Mouse (Mus musculus) retina, embryonic 14.5 days (tissue): ENCODE results near the gene Chrng.

Experiments used
- DNase-seq: peaks from one replicate; pipeline ENCODE4 v3.0.0-alpha.2; 2015; ENCODE audit warnings: low spot score

Gene Chrng

DNA sequence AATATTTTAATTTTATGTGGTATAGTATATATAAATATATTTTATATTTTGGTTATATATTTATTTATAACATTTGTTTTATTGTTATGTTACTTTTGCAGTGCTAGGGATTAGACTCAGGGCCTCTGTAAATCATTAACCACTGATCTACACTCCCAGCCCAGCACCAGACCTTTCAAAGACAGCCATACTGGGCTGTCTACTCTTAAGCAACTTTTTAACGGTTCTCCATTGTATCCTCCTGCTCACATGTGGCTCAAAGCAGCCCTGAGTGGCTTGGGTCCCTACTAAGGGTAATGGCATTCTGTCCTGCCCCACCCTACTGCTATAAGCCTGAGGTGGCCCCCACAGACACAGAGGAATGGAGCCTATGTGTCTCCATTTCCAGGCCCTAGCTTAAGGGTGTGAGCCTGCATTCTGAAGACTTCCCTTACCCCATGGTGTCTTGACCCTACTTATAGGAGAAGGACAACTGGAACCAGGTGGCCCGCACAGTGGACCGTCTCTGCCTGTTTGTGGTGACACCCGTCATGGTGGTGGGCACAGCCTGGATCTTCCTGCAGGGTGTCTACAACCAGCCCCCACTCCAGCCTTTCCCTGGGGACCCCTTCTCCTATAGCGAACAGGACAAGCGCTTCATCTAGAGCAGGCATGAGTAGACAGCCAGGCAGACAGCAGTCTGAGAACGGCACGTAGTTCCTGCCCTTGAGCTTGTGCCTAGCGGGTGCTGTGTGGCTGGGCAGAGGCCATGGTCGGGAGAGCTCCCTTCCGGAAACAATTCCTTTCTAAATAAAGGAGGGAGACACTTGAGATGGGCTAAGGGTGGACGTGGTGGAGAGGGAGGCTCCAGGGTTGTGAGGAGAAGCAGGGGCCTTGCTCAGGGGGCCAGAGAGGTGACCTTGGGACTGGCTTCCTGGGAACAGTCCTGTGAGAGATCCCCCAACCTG lies 6.1 kb upstream of the Chrng start:
- no peak for DNase-seq

DNA sequence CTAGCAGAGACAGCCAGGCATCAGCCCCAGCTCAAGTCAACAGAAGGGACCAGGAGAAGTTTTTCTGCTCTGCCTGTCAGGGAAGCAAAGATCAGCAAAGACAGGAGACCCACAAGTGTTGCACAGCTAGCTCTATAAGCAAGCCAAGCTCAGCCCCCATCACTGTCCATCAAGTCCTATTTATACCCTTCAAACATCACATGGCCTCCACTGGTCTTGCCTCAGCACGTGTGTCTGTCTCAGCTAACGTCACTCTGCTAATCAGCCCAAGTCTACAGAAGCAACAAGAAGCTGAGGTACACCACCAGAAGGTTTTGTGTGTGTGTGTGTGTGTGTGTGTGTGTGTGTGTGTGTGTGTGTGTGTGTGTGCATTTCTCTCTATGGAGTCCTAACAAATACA lies 3.6 kb upstream of the Chrng start:
- DNase-seq, result no peak

DNA sequence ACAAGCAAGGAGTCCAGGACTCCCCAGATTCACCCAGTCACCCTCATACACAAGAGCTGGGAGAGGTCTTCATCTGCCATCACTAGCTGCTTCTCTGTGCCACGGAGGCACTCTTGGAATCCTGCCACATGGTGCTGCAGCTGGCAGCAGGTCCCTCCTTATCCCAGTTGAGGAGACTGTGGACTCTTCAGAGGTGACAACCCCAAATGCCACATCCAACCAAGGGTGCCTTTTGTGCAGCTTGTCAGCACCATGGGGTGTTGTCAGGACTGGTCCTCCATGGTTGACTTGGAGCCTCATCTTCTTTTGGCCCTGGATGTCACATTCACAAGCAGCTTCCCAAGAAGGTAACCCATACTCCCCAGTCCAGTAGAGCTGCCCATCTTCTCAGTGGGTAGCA lies 2.6 kb upstream of the Chrng start:
- no peak for DNase-seq

DNA sequence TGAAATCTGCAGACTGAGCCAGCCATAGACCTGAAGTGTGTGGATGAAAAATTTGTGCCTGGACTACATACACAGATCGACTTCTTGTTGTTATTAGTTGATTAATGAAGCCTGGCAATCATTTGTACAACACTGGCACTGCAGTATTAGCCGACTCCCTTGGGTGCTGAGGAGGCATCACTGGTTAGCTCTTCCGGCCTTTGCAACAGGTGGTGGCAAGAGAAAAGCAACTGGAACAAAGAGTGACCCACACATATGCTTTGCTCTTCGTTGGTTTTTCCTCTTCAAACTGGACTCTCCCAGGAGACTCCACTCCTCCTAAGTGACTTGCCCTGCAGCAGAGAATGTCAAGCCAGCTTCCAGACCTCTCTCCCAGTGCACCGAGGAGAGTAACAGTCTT lies 678 bp upstream of the Chrng start:
- DNase-seq, result no peak

DNA sequence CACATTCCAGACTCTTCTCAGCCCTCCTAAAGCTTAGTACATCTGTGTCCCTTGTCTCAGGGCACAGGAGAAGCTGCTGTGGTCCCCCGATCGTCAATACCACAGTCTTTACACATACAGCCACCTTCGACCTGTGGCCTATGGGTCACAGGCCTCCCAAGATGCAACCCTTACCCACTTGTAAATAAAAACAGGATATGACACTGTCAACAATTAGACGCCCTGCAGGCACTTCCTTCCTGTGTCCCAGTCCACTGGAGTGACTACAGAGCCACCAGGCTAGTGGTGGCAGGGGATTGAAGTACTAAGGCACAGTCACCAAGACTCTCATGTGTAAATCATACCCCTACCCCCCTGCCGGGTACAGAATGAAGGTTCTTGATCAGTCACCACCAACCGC lies 581 bp downstream of the Chrng start:
- DNase-seq, result no peak

DNA sequence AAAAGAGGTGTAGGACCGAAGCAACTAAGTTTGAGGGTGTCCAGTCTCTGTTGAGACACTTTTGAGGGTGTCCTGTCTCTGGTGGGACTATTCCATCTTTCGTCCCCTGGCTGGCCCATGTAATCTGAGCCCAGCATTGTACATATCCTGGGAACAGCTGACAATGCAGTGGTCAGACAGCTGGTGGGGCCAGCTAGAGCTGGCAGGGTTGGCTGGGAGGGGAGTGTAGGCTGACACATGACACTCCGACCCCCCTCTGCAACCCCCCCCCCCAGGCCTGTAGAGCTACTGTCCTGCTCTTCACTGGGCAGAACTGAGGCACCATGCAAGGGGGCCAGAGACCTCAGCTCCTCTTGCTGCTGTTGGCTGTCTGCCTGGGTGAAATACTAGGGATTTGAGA lies 1.0 kb downstream of the Chrng start:
- DNase-seq, result no peak

DNA sequence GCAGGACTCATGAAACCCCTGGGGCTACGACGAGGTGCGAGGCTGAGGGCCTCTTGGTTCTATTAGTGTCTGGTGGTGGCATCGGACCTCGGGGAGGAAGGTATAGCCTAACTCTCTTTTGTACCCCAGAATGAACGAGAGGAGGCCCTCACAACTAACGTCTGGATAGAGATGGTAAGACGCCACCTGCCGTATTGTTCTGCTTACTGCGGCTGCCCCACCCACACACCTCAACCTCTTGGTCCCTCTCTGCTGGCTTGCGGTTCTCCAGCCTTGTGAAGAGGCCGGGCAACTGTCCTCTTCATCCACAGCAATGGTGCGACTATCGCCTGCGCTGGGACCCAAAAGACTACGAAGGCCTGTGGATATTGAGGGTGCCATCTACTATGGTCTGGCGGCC lies 1.9 kb downstream of the Chrng start:
- DNase-seq, result peak; percentile 40

DNA sequence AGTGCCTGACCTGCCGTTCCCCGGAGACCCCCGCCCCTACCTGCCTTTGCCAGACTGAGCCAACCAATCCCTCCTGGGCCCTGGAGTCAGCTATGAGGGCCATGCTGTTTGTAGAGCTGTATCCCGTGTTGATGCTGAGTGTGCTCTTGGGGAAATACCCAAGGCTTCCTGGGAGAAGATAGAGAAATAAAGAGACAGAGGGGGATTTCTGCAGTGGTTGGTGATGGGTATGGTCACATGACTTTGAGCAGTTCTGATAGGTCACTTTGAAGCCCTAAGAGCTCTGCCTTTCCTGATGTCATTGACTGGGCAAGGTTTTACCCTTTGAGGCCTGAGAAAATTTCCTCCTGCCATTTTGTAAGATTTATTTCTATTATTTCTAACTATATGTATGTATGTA lies 7.0 kb downstream of the Chrng start:
- no peak for DNase-seq

DNA sequence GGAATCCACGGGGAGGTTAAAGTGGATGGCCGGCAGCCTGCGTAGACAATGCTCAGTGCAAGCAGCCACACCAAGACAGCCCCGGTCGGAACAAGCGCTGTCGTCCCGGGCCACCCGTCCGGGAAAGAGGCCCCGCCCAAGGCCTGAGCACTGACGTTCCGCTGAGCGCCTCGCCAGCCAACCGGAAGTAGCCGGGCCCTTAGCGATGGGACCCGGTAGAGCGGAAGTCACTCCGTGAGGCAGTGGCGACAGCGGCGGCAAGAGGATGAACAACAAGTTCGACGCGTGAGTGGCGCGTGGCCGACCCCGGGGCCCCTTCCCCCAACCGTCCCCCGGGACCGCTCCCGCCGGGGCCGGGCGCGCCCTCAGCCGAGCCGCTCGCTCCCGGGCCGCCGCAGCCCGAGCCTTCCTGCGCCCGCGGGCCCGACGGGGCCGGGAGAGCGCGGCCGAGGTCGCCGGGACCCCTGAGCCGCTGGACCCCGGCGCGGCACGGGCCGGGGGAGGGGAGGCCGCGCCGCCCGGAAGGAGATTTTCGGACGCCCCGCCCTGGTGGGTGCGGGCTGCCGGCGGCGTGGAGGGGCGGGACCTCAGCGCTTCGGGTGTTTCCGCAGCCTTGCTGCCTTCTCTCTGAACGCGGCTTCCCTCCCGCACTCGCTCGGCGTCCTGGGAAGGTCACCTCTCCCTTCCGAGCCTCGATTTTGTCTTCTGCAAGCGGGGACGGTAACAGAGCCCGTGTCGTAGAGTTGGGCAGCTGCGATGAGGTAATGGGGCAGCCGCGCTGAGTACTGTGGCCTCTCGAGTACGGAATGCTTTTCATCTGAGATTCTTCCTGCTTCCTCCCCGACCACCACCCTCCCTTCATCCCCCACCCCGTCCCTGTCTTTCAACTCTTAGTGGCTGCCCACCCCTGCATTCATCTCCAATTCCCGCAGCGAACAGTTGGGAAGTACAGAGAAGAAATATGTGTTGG lies 9.6 kb downstream of the Chrng start, which contains the start of gene Eif4e2:
TSS of gene Eif4e2 (plus strand) at position 180 of the 970 bp plus-strand sequence.
- peak; percentile 95 for DNase-seq

DNA sequence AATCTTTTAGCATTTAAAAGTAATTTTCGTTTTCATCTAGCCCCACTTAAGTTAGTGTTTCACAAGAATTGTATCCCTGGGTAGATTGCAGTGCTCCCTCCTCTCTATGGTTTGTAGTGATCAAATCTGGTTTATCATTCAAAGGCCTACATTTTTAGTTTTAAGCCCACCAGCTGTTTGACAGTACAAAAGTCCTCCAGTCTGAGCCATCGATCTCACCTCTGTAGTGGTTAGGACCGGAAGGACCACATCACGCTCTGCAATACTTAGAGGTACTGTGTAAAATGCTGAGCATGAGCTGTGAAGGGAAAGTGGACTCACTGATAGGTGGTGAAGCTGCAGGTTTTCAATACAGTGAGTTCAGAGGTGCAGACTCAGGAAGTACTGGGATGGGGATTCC lies 10.3 kb downstream of the Chrng start:
- peak; percentile 22 for DNase-seq

DNA sequence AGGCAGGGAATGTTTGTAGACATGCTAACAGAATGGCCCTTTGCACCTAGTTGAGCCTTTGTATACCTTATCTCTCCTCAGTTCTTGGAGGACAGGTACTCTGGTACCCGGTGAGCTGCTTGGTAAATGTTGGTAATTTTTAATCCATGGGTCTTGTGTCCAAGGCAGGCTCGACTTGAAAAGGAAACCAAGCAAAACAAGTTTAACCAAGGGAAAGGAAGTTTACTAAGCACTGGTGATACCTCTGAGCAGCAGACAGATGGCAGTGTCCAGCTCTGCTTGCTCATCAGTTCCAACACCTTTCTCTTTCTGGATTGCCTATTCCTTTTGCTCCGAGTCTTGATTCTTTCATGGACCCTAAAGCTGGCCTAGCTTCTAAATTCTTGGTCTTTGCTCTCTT lies 13.5 kb downstream of the Chrng start:
- peak; percentile 25 for DNase-seq

DNA sequence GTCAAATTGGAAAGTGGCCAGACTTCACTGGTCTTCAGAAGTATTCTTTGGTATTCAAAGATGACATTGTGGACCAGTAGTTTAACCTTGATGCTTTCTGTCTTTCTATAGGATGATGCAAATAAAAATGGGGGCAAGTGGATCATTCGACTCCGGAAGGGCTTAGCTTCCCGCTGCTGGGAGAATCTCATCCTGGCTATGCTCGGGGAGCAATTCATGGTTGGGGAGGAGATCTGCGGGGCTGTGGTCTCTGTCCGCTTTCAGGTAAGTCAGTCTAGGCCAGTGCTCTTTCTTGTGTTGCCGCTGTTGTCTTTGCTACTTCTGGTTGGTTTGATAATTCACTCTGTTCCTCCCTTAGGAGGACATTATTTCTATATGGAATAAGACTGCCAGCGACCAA lies 21.3 kb downstream of the Chrng start:
- no peak for DNase-seq

DNA sequence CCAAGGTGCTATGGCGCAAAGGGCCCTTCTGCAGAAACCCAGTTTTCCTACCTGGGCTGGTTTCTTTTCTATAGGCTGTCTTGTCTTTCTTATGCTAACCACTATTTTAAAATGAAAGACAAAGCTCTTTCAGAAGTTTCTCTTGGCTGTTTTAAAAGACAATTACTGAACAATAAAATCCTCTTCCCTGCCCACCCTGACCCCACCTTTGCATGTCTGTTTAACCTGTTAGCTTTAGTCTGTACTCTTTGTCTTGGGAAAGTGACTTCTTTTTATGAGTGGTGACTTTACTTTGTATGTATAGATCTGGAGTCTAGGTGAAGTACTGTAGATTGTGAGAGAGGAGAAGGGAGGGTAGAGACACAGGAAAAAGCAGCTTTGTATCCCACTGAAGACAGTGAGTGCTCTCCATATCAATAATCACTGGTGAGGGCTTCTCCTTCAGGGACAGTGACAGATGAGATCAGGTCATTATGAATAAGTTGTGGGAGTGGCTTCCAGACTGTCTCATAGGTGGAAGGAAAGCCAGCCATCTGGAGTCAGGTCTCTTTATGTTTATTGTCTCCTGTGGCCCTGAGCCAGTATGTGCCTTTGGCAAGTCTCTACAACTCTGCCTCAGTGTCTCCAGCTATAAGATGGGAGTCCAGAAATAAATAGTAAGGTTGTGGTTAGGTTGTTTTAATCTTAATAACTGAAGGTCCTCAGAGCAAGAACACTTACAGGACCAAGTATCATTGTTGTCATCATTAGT lies 22.1 kb downstream of the Chrng start:
- DNase-seq, result no peak

DNA sequence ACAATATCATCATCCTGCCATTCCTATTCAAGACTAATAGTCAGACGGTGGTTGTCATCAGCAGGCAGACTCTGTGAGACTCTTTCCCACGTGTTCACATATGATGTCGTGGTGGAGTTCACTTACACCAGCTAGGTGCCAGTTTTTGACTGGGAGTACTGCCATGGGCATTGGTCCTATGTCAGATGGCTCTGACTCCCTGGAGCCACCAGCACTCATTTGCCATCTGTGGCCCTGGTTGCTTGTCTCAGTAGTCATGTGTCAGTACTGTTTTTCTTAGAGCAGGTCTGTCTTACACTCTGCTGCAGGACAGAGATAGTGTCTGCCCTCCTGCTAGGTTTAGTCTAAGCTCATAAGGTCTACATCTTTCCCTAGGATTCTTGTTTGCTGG lies 22.7 kb downstream of the Chrng start:
- no peak for DNase-seq

DNA sequence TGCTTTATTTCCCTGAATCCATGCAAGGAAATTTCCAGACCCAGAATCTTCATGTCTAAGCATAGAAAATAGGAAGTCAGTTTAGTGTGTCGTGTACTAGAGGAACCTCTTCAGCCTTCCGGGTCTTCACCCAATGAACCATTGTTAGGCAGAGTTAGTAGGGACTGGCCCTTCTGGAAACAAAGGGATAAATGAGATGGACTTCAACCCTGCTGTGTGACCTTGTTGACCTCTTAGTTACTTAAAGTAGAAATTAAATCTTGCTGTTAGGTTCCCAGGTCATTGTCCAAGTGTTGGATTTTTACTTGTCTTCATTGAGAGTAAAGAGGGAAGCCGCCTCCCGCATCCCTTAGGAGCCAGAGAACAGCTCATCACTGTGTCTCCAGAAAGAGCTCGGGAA lies 26.1 kb downstream of the Chrng start:
- DNase-seq, result no peak

DNA sequence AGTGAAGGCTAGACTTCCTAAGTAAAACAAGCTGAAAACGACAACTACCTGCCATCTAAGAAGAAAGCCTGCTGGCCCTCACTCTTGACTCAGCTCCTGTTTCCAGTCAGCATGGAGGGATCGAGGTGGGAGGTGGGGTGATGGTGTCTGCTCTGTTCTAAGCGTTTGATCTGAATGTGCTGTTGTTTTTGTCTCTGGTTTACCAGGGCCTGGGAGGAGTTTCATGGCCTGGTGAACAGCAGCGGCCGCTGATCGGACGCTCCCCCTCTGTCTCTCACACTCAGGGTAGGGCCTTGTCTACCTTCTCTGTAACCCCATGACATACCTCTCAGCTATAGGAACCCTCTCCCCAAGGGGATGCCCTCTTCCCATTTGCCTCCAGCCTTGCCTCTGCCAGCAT lies 27.7 kb downstream of the Chrng start:
- DNase-seq, result no peak

DNA sequence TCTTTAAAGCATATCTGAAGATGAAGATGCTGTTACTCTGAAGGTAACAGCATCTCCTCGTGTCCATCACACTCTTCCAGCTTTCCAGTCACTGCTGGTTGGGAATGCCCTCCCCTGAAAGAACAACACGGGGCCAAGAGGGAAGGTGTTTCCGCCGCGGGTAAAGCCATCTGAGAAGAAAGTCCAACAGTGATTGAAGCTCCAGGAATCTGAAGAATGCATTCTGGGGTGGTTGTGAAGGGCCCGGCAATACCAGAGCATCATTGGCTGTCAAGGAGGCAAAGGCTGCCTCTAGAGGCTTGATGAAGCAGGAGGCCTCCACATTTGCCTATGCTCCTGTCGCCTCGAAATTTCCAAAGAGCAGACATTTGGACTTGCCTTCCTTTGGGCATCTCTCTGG lies 34.6 kb downstream of the Chrng start:
- no peak for DNase-seq

DNA sequence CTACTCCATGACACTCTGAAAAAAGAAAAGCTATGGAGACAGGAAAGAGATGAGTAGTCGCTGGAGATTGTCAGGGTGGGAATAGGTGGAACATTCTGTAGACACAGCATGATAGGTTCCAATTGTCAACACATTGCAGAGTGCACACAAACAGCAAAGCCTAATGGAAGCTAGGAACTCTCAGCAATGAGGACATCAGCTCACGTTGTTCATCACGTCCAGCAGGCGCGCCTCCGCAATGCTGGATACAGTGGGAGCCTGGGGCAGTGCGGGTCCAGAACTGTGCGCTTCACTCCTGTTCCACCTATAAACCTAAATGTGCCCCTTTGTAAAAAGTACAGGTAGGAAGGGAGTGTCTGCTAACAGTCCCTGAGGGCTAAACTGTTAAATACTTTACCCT lies 38.6 kb downstream of the Chrng start:
- no peak for DNase-seq

DNA sequence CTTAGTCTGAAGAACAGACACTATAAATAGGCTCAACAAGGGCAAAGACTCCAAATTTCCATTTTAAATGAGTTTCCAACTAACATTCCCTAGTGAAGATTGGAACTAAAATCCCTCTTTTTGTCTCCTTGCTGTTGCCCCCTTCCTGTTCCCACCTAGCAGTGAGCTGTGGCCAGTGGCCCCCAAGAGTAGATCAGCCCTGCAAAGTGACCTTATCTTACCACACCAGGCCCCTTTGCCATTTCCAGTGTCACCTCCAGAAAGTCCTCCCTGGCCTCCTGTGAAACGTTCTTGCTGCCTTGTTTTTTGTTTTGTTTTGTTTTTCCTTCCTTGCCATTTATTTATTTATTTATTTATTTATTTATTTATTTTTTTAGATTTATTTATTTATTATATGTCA lies 41.0 kb downstream of the Chrng start:
- no peak for DNase-seq

DNA sequence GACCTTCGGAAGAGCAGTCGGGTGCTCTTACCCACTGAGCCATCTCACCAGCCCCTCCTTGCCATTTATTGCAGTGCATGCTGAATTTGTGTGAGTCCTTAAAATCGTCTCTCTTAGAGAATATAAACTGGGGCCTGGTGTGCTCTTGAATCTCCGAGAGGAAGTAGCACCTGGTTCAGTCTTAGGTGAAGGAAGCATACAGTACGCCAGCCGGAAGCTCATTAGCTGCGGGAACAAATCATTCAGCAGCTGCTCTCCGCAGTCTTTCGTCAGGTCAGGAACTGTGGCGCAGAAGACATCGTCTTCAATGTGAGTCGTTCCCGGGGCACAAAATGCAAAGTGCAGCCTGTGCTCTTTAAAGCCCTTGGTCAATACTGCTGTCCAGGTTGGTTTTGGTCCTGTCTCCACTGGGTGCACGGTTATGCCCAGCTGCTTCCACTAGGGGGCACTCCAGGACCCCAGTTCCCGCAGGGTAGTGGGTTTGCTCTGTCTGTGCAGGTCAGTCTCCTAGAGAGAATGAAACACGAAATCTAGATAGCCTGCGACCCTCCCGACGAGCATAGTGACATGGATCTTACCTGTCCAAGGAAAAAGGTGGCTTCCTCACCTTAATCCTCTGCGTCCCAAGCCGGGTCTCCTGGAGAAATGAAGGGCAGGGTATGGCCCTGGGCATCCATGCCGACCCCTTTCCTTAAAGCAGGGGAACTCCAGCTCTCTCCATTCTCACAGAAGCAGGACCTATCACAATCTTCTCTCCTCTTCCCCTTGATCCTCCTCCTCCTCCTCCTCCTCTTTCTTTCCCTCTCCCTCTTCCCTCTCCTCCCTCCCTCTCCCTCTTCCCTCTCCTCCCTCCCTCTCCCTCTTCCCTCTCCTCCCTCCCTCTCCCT lies 41.7 kb downstream of the Chrng start:
- DNase-seq, result peak; percentile 89

DNA sequence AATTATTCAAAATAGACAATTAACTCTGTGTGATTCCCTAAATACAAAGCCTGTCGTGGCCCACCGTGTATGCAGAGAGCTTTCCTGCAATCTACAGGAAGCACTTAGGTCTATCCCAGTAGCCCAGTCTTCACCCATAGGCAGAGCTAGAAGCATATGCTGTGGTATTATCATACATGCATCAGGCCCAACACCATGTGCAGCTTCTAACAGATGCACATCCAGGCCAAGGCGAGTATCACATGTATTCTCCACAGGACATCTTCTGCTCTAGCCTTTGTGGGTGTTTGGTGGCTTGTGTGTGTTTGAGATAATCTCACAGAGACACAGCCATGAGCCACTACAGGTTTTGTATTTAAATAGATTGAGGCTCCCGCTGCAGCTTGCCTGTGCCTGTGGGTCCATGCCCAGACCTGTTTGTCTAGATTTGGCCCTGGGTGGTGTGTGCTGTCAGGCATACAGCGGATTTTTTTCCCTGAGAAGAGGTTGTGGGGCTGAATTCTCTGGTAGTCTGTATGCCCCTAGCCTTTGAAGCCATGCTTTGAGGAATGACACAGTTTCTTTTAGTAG lies 47.7 kb downstream of the Chrng start:
- DNase-seq, result no peak
